Mouse (Mus musculus) liver, embryonic 14.5 days (tissue): ENCODE results near the gene Fgfr2. TPM values are rescaled to one million over a fixed set of nuclear protein-coding genes. Genes with fewer than 3 reads are reported as not detected.

Experiments
- ATAC-seq: fragments of 200-750 bp; cut with Nextera tagmentation; 2 replicates; pipeline ENCODE4 v1.8.0; 2017; ENCODE audit warnings: moderate number of reproducible peaks, mild to moderate bottlenecking, moderate library complexity; ENCODE audit not compliant: insufficient read depth
- DNase-seq, 3 experiments: peaks; one replicate each; pipeline ENCODE4 v3.0.0-alpha.2; 2012 to 2013; ENCODE audit warnings: low read depth in 3 of 3, low spot score in 3 of 3
- H3K27ac ChIP-seq: fragments of 300-500 bp; sonication (generic); 2 replicates; pipeline ENCODE4 v1.5.1; 2014; ENCODE audit warnings: moderate library complexity, mild to moderate bottlenecking, control low read depth, inconsistent platforms
- H3K27me3 ChIP-seq: fragments of 300-500 bp; sonication (generic); 2 replicates; pipeline ENCODE4 v1.6.1; 2014; ENCODE audit warnings: mild to moderate bottlenecking, low read length, moderate library complexity; ENCODE audit not compliant: control insufficient read depth, insufficient read depth
- H3K36me3 ChIP-seq: fragments of 300-500 bp; sonication (generic); replicated peaks from 2 replicates; pipeline ENCODE4 v1.6.1; 2014; ENCODE audit warnings: low read depth; ENCODE audit not compliant: control insufficient read depth, insufficient read depth
- H3K4me1 ChIP-seq, 2 experiments: fragments of 200-500 bp in 1 of 2; fragments of 300-500 bp in 1 of 2; sonication (generic) in 1 of 2; replicated peaks; 2 replicates each; pipeline ENCODE4 v1.6.1; 2012 to 2014; ENCODE audit warnings: antibody characterized with exemption in 1 of 2, inconsistent platforms in 1 of 2, low read length in 1 of 2; ENCODE audit not compliant: control insufficient read depth in 2 of 2, insufficient read depth in 2 of 2
- H3K4me2 ChIP-seq: fragments of 300-500 bp; sonication (generic); 2 replicates; pipeline ENCODE4 v1.6.1; 2014; ENCODE audit warnings: low read depth, mild to moderate bottlenecking, control low read depth, moderate library complexity
- H3K4me3 ChIP-seq, 2 experiments: fragments of 200-500 bp in 1 of 2; fragments of 300-500 bp in 1 of 2; sonication (generic) in 1 of 2; 2 replicates each; pipeline ENCODE4 v1.5.1; 2012 to 2014; ENCODE audit warnings: low read depth in 2 of 2, low read length in 2 of 2, mild to moderate bottlenecking in 2 of 2, control low read depth in 1 of 2, inconsistent platforms in 1 of 2, moderate library complexity in 1 of 2; ENCODE audit not compliant: insufficient read depth in 1 of 2
- H3K9ac ChIP-seq: fragments of 300-500 bp; sonication (generic); replicated peaks from 2 replicates; pipeline ENCODE4 v1.6.1; 2014; ENCODE audit warnings: mild to moderate bottlenecking, control low read depth, moderate library complexity
- H3K9me3 ChIP-seq: fragments of 300-500 bp; sonication (generic); 2 replicates; pipeline ENCODE4 v1.6.1; 2016; ENCODE audit warnings: low read length, mixed read lengths; ENCODE audit not compliant: control insufficient read depth
- CTCF ChIP-seq: IDR thresholded peaks from 2 replicates; pipeline ENCODE4 v1.5.1; 2016; ENCODE audit warnings: antibody characterized with exemption, low read depth, control low read depth
- EP300 ChIP-seq: IDR thresholded peaks from 2 replicates; pipeline ENCODE4 v1.6.1; 2016; ENCODE audit warnings: antibody characterized with exemption, low read depth
- WGBS: fragments of 180-500 bp; shearing (Covaris S2); extraction: QIAGEN DNeasy Blood & Tissue Kit; methylation state at CpG from one replicate; pipeline ENCODE4 v1.1.7; 2014; ENCODE audit not compliant: insufficient replicate concordance; 5-methylcytosine and 5-hydroxymethylcytosine counted together
- polyA plus RNA-seq, 2 experiments: library from polyadenylated mRNA; depleted of rRNA in 1 of 2; stranded (reverse) in 1 of 2; unstranded in 1 of 2; fragments of >200 nt; fragmentation: Nextera tagmentation in 1 of 2; extraction: Ambion mirVana in 1 of 2; gene quantifications; 2 replicates each; pipeline versions ENCODE4 v1.2.1 to v1.2.3; 2012 to 2014

Gene Fgfr2
- polyA plus RNA-seq, 2 experiments: 7.9 to 8.8 TPM

DNA sequence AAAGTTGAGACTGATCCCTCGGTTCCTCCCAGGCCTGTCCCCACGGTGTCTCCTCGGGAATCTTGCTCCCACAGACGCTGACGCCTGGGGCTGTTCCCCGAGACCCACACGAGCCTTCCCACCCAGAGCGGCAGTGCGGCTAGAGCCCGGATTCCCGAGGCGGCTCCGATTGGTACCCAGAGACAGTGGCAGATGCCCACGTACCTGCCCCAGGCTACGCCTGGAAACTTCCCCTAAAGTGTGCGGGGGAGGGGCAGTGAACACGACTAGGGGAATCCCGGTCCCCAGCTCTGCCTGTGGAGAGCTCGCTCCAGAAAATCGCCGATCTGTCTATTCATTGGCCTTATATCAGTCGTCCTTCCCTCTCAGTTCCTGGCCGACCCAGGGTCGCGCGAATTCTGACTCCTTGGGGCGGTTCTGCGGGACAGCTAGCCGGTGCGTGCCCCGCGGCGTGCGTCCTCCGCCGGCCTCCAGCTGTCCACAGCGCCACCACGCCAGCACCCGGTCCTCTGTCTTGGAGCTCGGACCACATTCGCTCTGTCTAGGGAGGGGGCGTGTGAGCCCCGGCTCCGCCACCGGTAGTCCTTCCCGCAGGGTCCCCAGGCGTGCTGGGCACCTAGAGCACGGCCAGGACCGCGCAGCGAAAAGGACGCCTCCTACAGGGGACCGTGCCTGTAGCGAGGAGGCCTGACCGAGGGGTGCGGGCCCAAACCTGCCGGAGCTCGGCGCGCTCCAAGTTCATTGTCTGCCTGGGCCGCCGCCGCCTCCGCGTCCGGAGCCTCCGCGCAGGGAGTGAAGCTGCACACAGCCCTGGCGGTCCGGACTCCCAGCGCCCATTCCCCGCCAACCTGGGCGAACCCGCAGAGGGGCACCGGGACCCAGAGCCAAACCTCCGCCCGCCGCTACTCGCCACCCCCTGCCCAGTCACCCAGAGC lies 806.8 kb downstream of the Fgfr2 start:
- Histone ChIP-seq H3K9me3 (no peaks in the 10 kb centered on the region), H3K9ac (peak overlapping the region; percentile 42), H3K27ac (no peak overlapping the region), H3K4me3 (peak overlapping the region; percentile 51 to 65), H3K4me2 (peak overlapping the region; percentile 84), H3K36me3 (no peaks in the 10 kb centered on the region), H3K4me1 (no peaks in the 10 kb centered on the region), H3K27me3 (peaks cover 14% of the 10 kb centered on the region)
- TF ChIP-seq CTCF (peak; percentile 39; the same call in 1 of the 2 replicates), EP300 (no peak)
- 1% methylated on average over 77 of the region's 79 CpGs for WGBS
- no peak for DNase-seq
- peak; percentile 62 for ATAC-seq

- DNase-seq (no peak), ATAC-seq (peak; percentile 5; the same call in 1 of the 2 replicates)
- 2% methylated on average over 51 of the region's 51 CpGs for WGBS
- H3K4me2 ChIP-seq: peak overlapping the region; percentile 84
- peak overlapping the region; percentile 42 for H3K9ac ChIP-seq
- H3K4me1 ChIP-seq: no peaks in the 10 kb centered on the region
- TF ChIP-seq CTCF: peak; percentile 56; the same call in 1 of the 2 replicates
- no peak for TF ChIP-seq EP300
- H3K36me3 ChIP-seq: no peaks in the 10 kb centered on the region
- no peak overlapping the region for H3K27ac ChIP-seq
- peak overlapping the region; percentile 51 to 65 for H3K4me3 ChIP-seq
- H3K9me3 ChIP-seq: no peaks in the 10 kb centered on the region
- H3K27me3 ChIP-seq: peaks cover 14% of the 10 kb centered on the region
Measured at GRCm38 (mm10) chr7:132315149-132316091, 807.7 kb downstream of the Fgfr2 start.

GRCm38 (mm10) chr7:132312396-132312795 lies 810.8 kb downstream of the Fgfr2 start:
- Histone ChIP-seq H3K27me3 (peaks cover 13% of the 10 kb centered on the region), H3K27ac (no peak overlapping the region)

DNA sequence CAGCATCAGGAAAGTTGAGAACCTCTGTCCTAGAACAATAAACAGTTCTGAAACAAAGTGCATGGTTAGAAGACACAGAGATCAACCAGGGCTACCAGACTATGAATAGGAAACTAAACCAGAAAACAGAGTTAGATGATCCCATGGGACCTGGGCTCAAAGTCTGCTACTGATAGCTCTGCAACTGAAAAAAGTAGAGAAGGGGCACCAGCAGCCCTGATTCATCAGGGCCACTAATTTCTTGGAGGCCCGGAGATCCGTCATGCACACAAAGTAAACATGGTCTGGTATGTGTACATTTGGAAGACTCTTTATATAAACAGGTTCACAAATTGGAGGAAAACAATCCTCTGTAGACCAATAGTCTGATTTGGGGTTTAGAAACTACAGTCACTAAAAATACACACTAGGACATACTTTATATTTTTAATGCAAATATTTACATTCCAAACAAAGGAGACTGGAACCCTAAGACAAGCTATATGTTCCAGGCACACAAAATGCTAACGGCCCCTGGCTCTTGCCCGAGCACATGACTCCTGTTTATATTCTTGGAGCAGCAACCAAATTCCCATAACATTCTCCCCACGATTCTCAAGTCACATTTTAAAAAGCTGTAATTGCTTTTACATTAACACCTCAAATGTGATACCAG lies 814.5 kb downstream of the Fgfr2 start:
- H3K27ac ChIP-seq: no peak overlapping the region
- no peak for DNase-seq
- H3K36me3 ChIP-seq: no peaks in the 10 kb centered on the region
- H3K27me3 ChIP-seq: no peaks in the 10 kb centered on the region
- no peaks in the 10 kb centered on the region for H3K9me3 ChIP-seq
- 56% methylated on average over 5 of the region's 5 CpGs for WGBS
- ATAC-seq: no peak
- peaks cover 0 to 21% of the 10 kb centered on the region in 2 experiments; a peak in 2 of 4 replicates for H3K4me1 ChIP-seq
- no peak for TF ChIP-seq CTCF
- TF ChIP-seq EP300: no peak
- H3K9ac ChIP-seq: no peak overlapping the region
- H3K4me3 ChIP-seq: no peak overlapping the region
- H3K4me2 ChIP-seq: no peak overlapping the region

More at GRCm38 (mm10) chr7:132312396-132312795, 810.8 kb downstream of the Fgfr2 start:
- DNase-seq (no peak), ATAC-seq (no peak)
- 46% methylated on average over 8 of the region's 8 CpGs for WGBS
- no peaks in the 10 kb centered on the region for H3K36me3 ChIP-seq
- H3K9me3 ChIP-seq: no peaks in the 10 kb centered on the region
- H3K4me2 ChIP-seq: no peak overlapping the region
- H3K4me1 ChIP-seq: peaks cover 0 to 5% of the 10 kb centered on the region in 2 experiments; a peak in 2 of 4 replicates
- H3K9ac ChIP-seq: no peak overlapping the region
- no peak for TF ChIP-seq CTCF
- TF ChIP-seq EP300: no peak
- no peak overlapping the region for H3K4me3 ChIP-seq
